Mouse (Mus musculus) neural tube, embryonic 11.5 days (tissue): ENCODE data around the gene Nprl2. TPM values are rescaled to one million over a fixed set of nuclear protein-coding genes. Genes with fewer than 3 reads are reported as not detected.

Experiments
- ATAC-seq: fragments of 200-750 bp; cut with Nextera tagmentation; 2 replicates; pipeline ENCODE4 v1.8.0; 2017; ENCODE audit warnings: moderate number of reproducible peaks, mild to moderate bottlenecking, moderate TSS enrichment, moderate library complexity; ENCODE audit not compliant: insufficient read depth, low FRiP score, low TSS enrichment
- DNase-seq: peaks from one replicate; pipeline ENCODE4 v3.0.0-alpha.2; 2015; ENCODE audit warnings: low spot score
- H3K27ac ChIP-seq: fragments of 300-500 bp; sonication (generic); 2 replicates; pipeline ENCODE4 v1.5.1; 2014; ENCODE audit warnings: low read depth, mild to moderate bottlenecking, low read length
- H3K27me3 ChIP-seq: fragments of 300-500 bp; sonication (generic); 2 replicates; pipeline ENCODE4 v1.6.1; 2014; ENCODE audit warnings: mild to moderate bottlenecking, low read length, mixed read lengths; ENCODE audit not compliant: control insufficient read depth, insufficient read depth
- H3K36me3 ChIP-seq: fragments of 300-500 bp; sonication (generic); 2 replicates; pipeline ENCODE4 v1.6.1; 2014; ENCODE audit warnings: mild to moderate bottlenecking, low read length, moderate library complexity, mixed read lengths; ENCODE audit not compliant: control insufficient read depth, insufficient read depth
- H3K4me1 ChIP-seq: fragments of 300-500 bp; sonication (generic); 2 replicates; pipeline ENCODE4 v1.6.1; 2014; ENCODE audit warnings: low read length, mixed read lengths; ENCODE audit not compliant: control insufficient read depth, insufficient read depth
- H3K4me2 ChIP-seq: fragments of 300-500 bp; sonication (generic); 2 replicates; pipeline ENCODE4 v1.6.1; 2014; ENCODE audit warnings: low read depth, mild to moderate bottlenecking, moderate library complexity
- H3K4me3 ChIP-seq: fragments of 300-500 bp; sonication (generic); 2 replicates; pipeline ENCODE4 v1.5.1; 2014; ENCODE audit warnings: low read depth, low read length
- H3K9ac ChIP-seq: fragments of 300-500 bp; sonication (generic); 2 replicates; pipeline ENCODE4 v1.6.1; 2014; ENCODE audit warnings: mild to moderate bottlenecking, low read length
- H3K9me3 ChIP-seq: fragments of 300-500 bp; sonication (generic); 2 replicates; pipeline ENCODE4 v1.6.1; 2016; ENCODE audit warnings: low read length; ENCODE audit not compliant: control insufficient read depth
- WGBS: fragments of 180-500 bp; shearing (Covaris S2); extraction: QIAGEN DNeasy Blood & Tissue Kit; methylation state at CpG from one replicate; pipeline ENCODE4 v1.1.7; 2014; 5-methylcytosine and 5-hydroxymethylcytosine counted together
- polyA plus RNA-seq: library from polyadenylated mRNA; unstranded; fragments of >200 nt; fragmentation: Nextera tagmentation; extraction: Ambion mirVana; gene quantifications from 2 replicates; pipeline ENCODE4 v1.2.1, GENCODE M21; 2014

Gene Nprl2
- polyA plus RNA-seq, 1 experiment from 2014 or later: 48.9 TPM

DNA sequence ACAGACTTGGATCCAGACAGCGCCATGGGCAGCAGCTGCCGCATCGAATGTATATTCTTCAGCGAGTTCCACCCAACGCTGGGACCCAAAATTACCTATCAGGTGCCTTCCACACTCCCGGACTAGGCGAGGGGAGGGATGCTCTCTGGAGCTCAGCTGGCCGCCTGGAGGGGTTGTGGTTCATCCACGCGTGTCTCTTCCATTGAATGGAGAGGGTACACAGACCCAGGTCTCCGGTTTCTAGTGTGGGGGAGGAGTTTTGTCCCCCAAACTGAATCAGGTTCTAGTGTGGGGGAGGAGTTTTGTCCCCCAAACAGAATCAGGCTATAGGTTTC, 293 bp downstream of the Nprl2 start:
- H3K27me3 ChIP-seq: no peaks in the 10 kb centered on the region
- H3K4me2 ChIP-seq: peak overlapping the region; percentile 85
- peak overlapping the region; percentile 52 for H3K4me3 ChIP-seq
- H3K9ac ChIP-seq: peak overlapping the region; percentile 65
- 2% methylated on average over 11 of the region's 11 CpGs for WGBS
- peaks cover 16% of the 10 kb centered on the region for H3K36me3 ChIP-seq
- DNase-seq (no peak), ATAC-seq (no peak)
- H3K27ac ChIP-seq: no peak overlapping the region
- H3K9me3 ChIP-seq: no peaks in the 10 kb centered on the region
- peaks cover 20% of the 10 kb centered on the region for H3K4me1 ChIP-seq

DNA sequence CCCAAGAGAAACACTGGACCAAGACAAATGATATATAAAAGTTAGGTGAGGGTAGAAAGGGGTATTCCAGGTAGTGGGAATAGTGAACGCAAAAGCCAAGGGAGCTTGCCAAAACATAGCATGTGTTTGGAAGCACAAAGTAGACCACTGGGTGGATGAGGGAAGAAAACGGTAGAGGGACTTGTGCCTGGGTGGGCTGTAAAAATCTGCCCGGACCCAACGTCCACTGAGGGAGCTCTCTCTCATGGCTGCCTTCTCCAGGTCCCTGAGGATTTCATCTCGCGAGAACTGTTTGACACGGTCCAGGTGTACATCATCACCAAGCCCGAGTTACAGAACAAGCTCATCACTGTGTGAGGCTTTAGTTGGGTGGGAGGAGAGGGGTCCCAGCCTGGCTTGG, 695 bp downstream of the Nprl2 start:
- ATAC-seq: no peak

GRCm38 (mm10) chr9:107543299-107543698, 1.3 kb downstream of the Nprl2 start:
- 84% methylated on average over 11 of the region's 11 CpGs for WGBS
- DNase-seq: no peak
- Histone ChIP-seq H3K9me3 (no peaks in the 10 kb centered on the region), H3K27me3 (no peaks in the 10 kb centered on the region), H3K4me1 (peaks cover 22% of the 10 kb centered on the region), H3K9ac (no peak overlapping the region), H3K4me2 (no peak overlapping the region), H3K4me3 (no peak overlapping the region; the same call in 1 of the 2 replicates), H3K27ac (no peak overlapping the region), H3K36me3 (peaks cover 10% of the 10 kb centered on the region)
- no peak for ATAC-seq

More for the DNA sequence above, 695 bp downstream of the Nprl2 start:
- Histone ChIP-seq H3K4me2 (peak overlapping the region; percentile 85), H3K9me3 (no peaks in the 10 kb centered on the region), H3K4me3 (peak overlapping the region; percentile 52), H3K9ac (peak overlapping the region; percentile 65), H3K27ac (no peak overlapping the region), H3K36me3 (peaks cover 15% of the 10 kb centered on the region), H3K4me1 (peaks cover 22% of the 10 kb centered on the region), H3K27me3 (no peaks in the 10 kb centered on the region)
- 47% methylated on average over 8 of the region's 8 CpGs for WGBS
- DNase-seq: no peak

- Histone ChIP-seq H3K4me3 (no peak overlapping the region), H3K9me3 (no peaks in the 10 kb centered on the region), H3K27ac (no peak overlapping the region), H3K36me3 (peaks cover 8% of the 10 kb centered on the region), H3K9ac (no peak overlapping the region), H3K4me2 (no peak overlapping the region), H3K27me3 (no peaks in the 10 kb centered on the region), H3K4me1 (peaks cover 22% of the 10 kb centered on the region)
- 95% methylated on average over 17 of the region's 17 CpGs for WGBS
- DNase-seq (no peak), ATAC-seq (no peak)
These were observed 2.2 kb downstream of the Nprl2 start for GRCm38 (mm10) chr9:107544196-107544700.

DNA sequence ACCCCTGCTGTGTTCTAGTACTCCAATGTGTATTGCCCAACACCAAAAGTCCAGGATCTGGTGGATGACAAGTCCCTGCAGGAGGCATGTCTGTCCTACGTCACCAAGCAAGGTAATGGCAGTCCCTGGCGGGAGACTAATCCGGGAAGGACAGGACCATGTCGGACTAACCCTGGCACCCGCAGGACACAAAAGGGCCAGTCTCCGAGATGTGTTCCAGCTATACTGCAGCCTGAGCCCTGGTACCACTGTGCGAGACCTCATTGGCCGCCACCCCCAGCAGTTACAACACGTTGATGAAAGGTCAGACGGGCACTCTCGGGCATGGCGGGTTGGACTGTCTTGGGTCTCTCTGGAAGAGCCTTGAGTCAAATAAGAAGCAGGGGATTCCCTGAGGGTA, 2.7 kb downstream of the Nprl2 start:
- H3K36me3 ChIP-seq: peaks cover 3% of the 10 kb centered on the region
- DNase-seq (no peak), ATAC-seq (no peak)
- no peak overlapping the region for H3K4me3 ChIP-seq
- WGBS: 92% methylated on average over 12 of the region's 12 CpGs
- H3K27me3 ChIP-seq: peaks cover 1% of the 10 kb centered on the region; the same call in 1 of the 2 replicates
- H3K9ac ChIP-seq: no peak overlapping the region
- H3K27ac ChIP-seq: no peak overlapping the region
- H3K9me3 ChIP-seq: no peaks in the 10 kb centered on the region
- no peak overlapping the region for H3K4me2 ChIP-seq
- H3K4me1 ChIP-seq: peaks cover 22% of the 10 kb centered on the region

GRCm38 (mm10) chr9:107545199-107545598, 3.2 kb downstream of the Nprl2 start:
- ATAC-seq: no peak
- DNase-seq: no peak
- WGBS: 83% methylated on average over 10 of the region's 10 CpGs
- peaks cover 2% of the 10 kb centered on the region; the same call in 1 of the 2 replicates for H3K36me3 ChIP-seq
- H3K4me2 ChIP-seq: no peak overlapping the region
- H3K9ac ChIP-seq: no peak overlapping the region
- no peak overlapping the region for H3K27ac ChIP-seq
- no peaks in the 10 kb centered on the region for H3K9me3 ChIP-seq
- peaks cover 6% of the 10 kb centered on the region for H3K27me3 ChIP-seq
- no peak overlapping the region for H3K4me3 ChIP-seq
- H3K4me1 ChIP-seq: peaks cover 22% of the 10 kb centered on the region

DNA sequence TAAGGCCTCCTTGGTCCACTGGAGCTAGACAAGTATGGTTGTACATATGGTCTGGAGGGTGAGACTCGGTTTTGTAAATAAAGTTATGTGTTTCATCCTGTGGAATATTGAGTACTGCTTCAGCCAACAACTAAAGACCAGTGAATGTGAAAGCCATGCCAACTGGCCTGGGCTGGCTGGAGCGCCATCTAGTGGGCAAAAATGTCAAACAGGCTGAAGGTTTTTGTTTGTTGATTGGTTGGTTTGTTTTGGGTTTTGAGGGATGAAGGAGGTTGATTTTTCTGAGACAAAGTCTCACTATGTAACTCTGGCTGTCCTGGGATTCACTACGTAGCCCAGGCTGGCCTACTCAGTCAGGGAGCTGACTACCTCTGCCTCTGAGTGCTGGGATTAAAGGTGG, 3.6 kb downstream of the Nprl2 start:
- peaks cover 10% of the 10 kb centered on the region for H3K27me3 ChIP-seq
- H3K4me3 ChIP-seq: no peak overlapping the region
- no peak overlapping the region for H3K27ac ChIP-seq
- DNase-seq (peak; percentile 80), ATAC-seq (no peak)
- no peaks in the 10 kb centered on the region for H3K9me3 ChIP-seq
- H3K4me2 ChIP-seq: no peak overlapping the region
- no peak overlapping the region for H3K9ac ChIP-seq
- 4% methylated on average over 3 of the region's 3 CpGs for WGBS
- peaks cover 22% of the 10 kb centered on the region for H3K4me1 ChIP-seq
- peaks cover 2% of the 10 kb centered on the region; the same call in 1 of the 2 replicates for H3K36me3 ChIP-seq

- Histone ChIP-seq H3K27ac (no peak within 1 kb of the TSS), H3K4me3 (no peak within 1 kb of the TSS)
These were observed 5.0 kb downstream of the Nprl2 start, which contains the start of gene Zmynd10 for GRCm38 (mm10) chr9:107547026-107547425. TSS of gene Zmynd10 (plus strand) at chr9:107547298.

GRCm38 (mm10) chr9:107547957-107548356, 5.9 kb downstream of the Nprl2 start:
- H3K27me3 ChIP-seq: peaks cover 29% of the 10 kb centered on the region
- no peak for ATAC-seq
- H3K27ac ChIP-seq: no peak overlapping the region
- no peak overlapping the region for H3K4me3 ChIP-seq
- H3K36me3 ChIP-seq: peaks cover 2% of the 10 kb centered on the region; the same call in 1 of the 2 replicates
- H3K4me1 ChIP-seq: peaks cover 21% of the 10 kb centered on the region
- H3K9ac ChIP-seq: no peak overlapping the region
- no peaks in the 10 kb centered on the region for H3K9me3 ChIP-seq
- WGBS: 88% methylated on average over 5 of the region's 5 CpGs
- H3K4me2 ChIP-seq: no peak overlapping the region
- no peak for DNase-seq

More at GRCm38 (mm10) chr9:107547026-107547425, 5.0 kb downstream of the Nprl2 start, which contains the start of gene Zmynd10:
- Histone ChIP-seq H3K27me3 (peaks cover 24% of the 10 kb centered on the region), H3K4me2 (peak within 1 kb of the TSS; percentile 29), H3K9ac (no peak within 1 kb of the TSS), H3K4me1 (peaks cover 28% of the 10 kb centered on the region), H3K36me3 (peaks cover 2% of the 10 kb centered on the region; the same call in 1 of the 2 replicates), H3K9me3 (no peaks in the 10 kb centered on the region)
- DNase-seq (peak; percentile 88), ATAC-seq (peak; percentile 52)
- WGBS: 4% methylated on average over 20 of the region's 20 CpGs
